Mouse (Mus musculus) mouse embryonic stem cell (cell line): ENCODE measurements around the gene Jazf1.

ENCODE experiments used
- in situ Hi-C, 2 experiments: fragments of 300-500 bp; cut with MboI; formaldehyde crosslinking; loops; 1 replicate in 1 of 2; 3 replicates in 1 of 2; pipeline ENCODE4 v1.14.3; 2019 to 2020; ENCODE audit warnings: low sequenced_read_pairs in 2 of 2, low pct_unique_long_range_greater_than_20kb in 1 of 2, mixed read lengths in 1 of 2; ENCODE audit not compliant: unreplicated experiment in 1 of 2

Gene Jazf1

DNA sequence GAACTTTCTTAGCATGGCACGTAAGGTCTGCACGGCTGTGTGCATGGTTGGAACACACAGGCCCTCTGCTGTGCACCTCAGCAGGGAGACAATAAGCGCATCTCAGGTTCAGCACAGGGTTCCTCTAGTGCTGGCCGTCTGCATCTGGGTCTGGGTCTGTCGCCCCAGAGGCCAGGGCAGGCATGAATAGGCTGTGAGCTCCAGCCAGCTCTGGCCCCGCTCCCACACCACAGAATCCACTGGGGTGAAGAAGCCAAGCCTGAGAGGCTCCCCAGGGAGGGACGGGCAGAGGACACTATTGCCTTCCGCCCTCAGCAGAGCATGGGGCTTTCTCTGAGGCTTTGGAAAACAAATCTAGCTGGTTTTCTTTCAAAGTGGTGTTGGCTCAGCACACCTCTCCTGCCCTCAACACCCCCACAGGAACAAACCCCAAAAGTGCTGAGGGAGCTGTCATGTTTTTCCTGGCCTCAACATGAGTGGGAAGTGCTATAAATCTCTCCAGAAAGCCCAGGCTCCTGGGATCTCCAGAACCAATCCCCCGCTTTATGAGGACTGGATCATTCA lies 272.3 kb downstream of the Jazf1 start:
- in situ Hi-C loops, result no loop called here

DNA sequence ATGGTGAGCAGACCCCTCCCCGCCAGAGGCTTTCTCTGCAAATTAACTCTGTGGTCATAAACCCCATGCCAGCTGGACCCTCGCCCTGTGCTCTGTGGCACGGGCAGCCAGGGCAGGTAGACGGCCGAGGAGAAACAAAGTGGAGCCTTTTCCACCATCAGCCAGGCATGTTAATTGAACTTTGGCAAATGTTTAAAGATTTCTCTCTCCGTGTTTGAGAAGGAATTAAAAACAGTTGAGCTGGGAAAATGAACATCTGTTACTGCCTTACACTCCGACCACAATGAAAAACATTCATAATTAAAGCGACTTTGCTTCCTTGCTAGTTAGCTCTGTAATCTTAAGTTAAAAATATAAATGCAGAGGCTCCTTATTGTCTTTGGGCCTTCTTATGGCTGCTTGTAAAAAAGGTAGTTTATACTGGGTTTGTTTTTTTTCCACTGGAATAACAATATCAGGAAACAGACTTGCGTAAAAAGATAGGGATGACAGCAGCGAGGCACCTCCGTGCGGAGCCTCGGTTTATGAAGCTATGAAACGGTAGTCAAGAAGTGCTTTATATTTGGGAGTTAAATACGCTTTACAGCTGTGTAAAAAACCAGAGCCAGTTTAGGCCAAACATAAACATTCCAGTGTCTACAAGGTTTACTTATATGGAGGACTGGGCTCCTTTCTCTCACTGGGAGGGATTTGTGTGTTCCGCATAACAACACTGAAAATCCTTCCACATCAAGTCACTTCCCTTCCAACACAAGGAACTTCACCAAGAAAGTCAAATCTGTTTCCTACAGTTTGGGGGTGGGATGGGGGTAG lies 273.2 kb downstream of the Jazf1 start:
- in situ Hi-C loops, result no loop called here

DNA sequence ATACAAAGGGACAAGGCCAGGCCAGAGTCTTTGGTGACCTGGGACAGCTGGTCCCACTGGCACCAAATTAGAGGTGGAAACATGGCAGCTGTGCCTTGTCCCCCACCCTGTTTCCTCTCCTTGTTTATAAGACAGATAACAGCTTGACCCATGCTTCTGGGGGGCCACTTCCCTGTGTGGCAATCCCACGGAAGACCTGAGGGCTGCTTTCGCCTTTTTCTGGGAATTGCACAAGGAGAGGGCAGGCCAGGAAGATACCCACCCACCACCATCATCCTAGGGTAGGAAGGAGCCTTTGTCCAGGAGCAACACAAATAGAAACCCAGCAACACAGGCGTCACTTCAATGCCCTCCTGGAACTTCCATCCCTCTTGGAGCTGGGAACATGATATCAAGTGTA lies 276.0 kb downstream of the Jazf1 start:
- in situ Hi-C loops, result no loop called here

DNA sequence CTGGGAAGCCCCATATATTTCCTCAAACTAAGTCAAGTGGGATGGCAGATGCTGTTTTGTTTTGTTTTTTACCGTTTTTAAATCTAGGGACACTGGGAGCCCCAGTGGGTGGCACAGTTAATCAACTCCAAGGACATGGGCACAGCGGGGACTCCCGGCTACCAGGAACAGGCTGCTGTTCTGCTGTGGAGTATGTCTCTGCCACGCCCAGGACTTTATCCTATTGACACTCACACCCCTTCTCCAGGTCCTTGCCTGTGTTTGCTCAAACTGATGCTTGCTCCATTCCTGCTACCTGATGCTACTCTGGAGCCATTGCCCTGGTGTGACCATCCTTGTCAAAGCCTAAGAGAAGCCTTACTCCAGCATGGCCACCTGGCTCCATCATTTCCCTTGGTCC lies 277.6 kb downstream of the Jazf1 start:
- in situ Hi-C loops, result no loop called here

DNA sequence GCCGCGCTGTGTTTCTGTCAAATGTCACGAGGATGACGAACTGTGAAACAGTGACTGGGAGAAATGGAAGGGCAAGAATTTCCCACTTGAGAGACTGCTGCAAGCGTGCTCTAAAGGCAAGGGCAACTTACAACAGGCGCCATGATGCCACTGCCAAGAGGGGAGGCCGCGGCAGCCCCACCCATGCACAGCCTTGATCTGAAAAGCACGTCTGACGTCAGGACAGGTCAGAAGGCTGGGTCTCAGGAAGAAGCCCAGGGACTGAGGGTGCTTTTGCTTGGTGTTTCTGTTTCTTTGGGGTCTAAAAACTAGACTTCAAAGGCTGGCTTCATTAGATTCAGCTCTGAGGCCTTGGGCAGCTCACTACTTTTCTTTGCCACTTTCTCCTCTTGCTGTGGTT lies 278.1 kb downstream of the Jazf1 start:
- in situ Hi-C loops, result no loop called here

DNA sequence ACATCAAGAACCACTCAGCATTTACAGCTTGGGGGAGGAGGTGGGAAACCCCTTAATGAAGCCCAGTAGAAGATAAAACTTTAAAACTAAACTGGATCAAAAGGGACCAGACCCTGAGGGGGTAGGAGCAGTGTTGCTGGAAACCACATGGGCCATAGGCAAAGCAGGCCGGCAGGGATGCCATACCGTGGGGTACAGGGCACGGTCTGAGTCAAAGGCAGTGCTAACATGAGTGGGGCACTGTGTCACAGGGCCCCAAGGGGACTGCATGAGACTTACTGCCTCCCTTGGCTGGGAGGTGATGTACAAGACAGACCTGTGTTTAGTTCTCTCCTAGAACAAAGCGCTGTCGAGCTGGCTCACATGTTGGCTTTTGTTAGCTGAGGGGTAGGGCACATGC lies 288.9 kb downstream of the Jazf1 start:
- in situ Hi-C loops, result no loop called here

DNA sequence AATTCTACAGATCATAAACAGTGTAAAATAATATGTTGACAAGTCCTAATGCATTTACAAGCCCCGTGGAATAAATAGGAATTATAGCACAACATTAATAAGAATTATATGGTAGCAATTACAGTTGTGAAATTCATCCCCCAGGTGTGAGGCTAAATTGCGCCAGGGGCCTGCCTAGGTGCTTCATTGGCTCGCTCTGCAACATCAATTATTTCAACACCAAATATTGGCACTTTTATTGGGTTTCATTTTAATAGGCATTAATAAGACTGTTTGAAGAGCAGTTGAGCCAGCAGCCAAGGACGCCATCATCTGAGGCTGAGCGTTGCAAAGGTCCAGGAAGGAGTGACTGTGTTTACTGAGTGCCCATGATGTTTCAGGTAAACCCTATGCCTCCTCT lies 289.9 kb downstream of the Jazf1 start:
- in situ Hi-C loops, result no loop called here

DNA sequence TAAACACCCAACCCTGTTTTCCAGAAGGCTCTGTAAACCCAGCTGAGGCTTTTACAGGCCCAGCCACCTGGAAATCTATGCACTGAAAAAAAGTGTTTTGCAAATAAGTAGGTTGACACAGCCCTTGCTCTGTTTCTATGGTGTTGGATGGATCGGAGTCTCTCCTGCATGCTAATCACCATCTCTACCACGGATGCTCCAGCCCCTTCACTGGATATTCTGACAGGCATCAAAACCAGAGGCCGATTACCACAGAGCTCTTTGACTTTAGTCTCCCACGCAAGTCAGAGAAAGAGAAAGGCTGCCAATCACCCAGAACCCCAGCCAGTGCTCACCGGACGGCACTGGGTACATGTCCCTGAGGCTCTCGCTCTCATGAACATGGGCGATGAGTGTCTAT lies 291.4 kb downstream of the Jazf1 start:
- in situ Hi-C loops, result no loop called here

DNA sequence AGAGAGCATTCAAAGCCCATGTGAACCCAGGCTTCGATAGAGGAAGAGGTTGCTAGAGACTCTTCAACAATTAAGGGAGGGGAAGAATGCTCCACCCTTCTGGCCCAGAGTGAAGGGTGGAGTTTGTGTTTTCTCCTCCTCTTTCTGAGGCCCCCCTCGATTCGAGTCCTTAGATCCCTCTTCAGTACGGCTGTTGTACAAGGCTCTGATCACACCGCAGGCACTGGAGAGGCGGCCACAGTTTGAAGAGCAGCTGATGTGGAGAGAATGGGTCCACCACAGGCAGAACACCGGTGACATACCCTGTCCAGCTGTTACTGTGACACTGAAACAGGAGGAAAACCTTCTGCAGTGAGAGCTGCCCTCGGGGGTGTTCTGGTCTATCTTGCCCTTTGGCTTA lies 292.5 kb downstream of the Jazf1 start:
- in situ Hi-C loops, result no loop called here

DNA sequence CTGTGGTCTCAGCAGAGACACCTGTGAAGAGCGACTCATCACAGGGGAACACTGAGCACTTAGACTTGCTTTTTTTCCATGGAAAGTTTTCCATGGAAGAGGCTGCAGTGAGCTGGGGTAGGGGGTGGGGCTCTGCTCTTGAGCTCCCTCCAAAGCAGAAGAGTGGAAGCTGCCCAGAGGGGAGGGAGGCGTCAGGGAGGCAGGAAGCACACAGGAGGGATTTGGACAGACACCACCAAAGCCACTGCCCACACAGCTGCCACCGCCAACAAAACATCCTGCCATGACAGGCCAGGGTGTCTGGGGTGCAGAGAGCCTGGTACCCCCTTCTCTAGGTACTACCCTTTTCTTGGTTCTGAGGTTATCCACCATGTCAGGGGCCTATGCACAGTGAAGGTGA lies 293.1 kb downstream of the Jazf1 start:
- in situ Hi-C loops, result no loop called here

DNA sequence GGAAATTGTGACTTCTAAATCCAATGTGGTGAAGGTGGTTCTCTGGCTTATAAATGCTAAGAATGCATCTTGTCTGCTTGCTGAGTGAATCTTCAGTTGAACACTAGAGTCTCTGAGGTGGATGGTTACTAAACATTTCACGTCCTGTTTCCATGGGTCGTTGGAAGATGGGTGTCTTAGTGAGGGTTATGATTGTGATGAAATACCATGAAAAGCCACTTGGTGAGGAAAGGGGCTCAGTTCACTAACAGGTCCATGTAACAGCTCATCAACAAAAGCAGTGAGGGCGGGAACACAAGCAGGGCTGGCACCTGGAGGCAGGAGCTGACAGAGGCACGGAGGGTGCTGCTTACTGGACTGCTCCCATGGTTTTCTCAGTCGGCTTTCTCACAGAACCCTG lies 295.3 kb downstream of the Jazf1 start:
- in situ Hi-C loops, result no loop called here

DNA sequence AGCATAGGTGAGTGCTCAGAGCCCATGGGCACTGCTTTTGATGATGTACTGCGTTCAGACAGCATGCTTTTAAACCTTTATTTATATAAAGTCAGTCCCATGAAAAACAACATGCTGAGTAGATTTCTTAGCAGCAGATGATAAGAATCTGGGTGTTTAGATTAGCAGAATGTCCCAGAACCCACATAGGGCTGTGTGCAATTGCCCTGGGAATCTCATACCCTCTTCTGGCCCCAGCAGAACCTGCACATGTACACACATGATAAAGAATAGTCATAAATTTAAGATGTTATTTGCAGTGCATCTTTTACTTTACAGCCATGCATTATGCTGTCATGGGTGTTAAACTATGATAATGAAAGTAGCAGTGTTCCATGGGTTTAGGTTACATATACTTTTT lies 297.6 kb downstream of the Jazf1 start:
- in situ Hi-C loops, result no loop called here

DNA sequence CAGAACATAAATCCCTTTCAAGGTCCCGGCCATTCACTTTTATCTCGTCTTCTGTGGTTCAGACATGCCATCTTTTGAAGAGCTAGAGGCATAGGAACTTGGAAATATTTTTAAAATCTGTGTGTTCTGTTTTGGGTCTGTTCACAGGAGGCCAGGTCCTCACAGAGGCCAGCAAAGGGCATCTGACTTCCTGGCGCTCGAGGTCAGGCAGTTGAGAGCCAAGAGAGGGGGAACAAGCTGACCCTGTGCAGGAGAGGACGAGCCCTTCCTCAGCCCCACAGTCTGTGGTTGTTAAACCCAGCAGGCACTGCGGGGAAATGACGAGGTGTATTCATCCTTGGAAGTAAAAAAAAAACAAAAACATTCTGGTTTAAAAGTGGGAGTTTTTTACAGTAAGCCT lies 303.2 kb downstream of the Jazf1 start:
- in situ Hi-C loops, result no loop called here

DNA sequence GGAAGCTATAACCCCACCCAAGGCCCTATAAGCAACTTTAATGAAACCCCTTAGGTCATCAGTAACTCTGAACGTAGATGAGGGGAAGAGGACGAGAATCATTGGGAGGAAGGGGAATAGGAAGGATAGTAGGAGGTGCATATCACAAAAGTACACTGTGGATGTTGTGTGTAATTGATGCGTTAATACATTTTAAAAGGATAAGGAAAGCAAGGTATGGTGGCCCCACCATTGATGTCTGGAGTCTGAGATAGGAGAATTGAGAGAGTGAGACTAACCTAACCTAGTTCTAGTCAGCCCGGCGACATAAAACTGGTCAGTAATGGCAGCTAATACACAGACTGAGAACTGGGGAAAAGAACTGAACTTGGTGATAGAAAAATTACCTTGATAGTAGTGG lies 315.6 kb downstream of the Jazf1 start:
- in situ Hi-C loops, result no loop called here

DNA sequence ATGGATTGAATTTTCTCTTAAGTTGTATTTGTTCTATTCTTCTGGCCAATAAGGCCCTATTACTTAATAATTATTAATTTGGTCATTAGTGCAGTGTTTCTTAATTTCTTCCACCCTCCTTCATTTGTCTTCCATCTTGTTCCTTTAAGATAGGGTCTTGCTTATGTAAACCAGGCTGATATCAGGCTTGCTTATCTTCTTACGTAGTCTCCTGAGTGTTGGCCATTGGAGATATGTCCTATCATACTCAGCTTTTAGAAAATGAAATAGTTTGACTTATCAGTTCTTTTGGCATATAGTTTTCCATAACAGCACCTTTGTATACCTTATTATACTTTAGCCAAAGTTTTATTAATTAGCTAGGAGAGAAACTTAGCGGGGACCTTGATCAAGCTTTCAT lies 333.8 kb downstream of the Jazf1 start:
- in situ Hi-C loops, result no loop called here

DNA sequence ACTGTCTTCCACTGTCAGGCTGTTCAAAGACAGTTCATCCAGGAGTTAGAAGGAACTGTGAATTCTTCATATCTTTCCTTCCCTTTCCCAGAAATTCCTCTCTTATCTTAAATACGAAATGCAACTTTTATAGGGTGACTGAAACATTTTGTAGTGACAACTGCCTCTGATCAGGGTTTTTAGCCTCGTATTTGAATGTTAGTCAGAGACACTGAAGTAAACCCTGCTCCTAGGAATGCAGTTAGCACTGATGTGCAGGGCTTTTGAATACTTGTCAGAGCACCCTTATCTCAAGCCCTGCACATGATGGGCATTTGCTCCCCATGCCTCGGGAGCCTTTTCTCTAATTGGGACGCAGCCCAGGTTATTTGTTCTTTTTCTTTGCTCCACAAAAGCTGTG lies 338.1 kb downstream of the Jazf1 start:
- in situ Hi-C loops, result no loop called here

DNA sequence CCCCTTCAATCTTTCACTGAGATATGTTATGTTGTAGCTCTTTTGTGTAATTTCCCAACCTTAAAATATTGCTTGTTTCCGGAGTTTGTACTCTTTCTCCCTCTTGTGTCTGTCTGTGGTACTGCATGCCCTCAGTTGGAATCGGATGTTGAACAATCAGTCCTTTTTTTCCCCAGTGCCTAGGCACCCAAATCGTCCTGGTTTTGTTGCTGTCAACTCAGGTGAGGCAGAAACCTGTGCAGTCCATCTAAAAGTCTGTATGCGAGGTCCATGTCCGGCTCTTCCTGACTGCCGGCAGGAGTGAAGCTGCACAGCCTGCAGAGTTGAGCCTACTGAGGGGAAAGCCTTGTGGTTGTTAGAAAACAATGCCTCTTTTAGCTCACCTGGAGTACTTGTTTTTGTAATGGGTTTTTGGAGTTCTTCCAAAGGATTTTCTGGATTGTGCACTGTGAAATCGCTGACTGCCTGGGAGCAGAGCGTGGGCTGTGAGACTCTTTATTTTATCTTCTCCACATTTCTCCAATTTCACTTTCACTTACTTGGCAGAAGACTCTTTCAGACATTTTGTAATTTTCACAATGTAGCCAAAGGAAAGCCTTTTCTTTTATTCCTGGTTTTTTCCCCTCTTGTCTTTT lies 343.5 kb downstream of the Jazf1 start:
- in situ Hi-C loops, result no loop called here
